Mouse (Mus musculus): ENCODE measurements around the gene Hepacam.

The Hepacam gene

DNA sequence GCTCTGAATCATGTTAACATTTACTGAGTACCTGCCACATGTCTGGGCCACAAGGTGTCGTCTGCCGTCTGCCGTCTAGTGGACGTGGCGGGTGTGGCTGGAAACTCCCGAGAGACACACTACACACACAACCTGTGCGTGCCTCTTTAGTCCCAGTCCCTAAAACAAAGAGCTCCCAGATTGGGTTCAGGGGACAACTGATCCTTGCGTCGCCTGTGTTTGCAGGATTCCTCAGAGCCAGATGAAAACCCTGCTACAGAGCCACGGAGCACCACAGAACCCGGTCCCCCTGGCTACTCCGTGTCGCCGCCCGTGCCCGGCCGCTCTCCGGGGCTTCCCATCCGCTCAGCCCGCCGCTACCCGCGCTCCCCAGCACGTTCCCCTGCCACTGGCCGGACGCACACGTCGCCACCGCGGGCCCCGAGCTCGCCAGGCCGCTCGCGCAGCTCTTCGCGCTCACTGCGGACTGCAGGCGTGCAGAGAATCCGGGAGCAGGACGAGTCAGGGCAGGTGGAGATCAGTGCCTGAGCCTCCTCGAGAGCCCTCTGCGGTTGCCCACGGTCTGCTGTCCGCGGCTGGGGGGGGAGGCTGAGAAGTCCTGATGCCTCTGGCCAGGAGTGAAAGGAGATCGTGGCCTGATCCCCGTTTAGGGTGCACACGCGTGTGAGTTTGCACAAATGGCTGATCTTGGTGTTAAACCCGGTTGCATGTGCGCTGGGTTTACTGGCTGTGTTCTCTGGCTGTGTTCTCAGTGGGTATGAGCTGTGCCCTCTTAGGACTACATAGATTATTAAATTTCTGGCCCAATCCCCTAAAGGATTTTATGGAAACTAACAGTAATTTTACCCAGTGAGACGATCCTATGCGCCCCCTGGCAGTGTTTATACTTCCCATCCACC is 17.4 kb downstream of the Hepacam start:
- peak; percentile 31 for DNase-seq (ENCODE audit: low spot score)

GRCm38 (mm10) chr9:37390891-37391290 is 23.7 kb downstream of the Hepacam start:
- DNase-seq (ENCODE audit: low spot score): no peak

GRCm38 (mm10) chr9:37392071-37392470 is 24.9 kb downstream of the Hepacam start:
- DNase-seq (ENCODE audit: low spot score): no peak

DNA sequence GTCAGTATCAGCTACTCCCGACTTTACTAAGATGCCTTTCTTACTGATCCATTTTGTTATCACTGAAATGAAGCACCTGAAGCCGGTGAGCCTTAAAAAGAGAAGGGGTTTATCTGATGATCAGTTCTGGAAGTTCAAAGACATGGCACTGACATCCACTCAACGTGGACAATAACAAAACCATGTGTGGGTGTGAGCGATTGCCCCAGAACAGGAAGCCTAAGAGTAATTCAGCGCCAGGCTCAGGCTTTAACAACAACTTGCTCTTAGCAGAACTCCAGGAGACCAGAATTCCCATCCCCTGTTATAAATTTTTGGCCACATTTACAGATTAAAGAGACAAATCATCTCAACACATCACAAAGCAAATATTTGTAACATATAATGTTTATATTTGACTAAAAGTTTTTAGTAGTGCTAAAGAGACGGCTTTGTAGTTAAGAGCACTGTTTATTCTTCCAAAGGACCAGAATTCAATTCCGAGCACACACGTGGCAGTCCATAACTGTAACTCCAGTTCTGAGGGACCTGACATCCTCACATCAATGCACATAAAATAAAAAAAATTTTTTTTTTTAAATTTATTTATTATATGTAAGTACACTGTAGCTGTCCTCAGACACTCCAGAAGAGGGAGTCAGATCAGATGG is 26.5 kb downstream of the Hepacam start:
- DNase-seq (ENCODE audit: low spot score): no peak

- no peak for DNase-seq (ENCODE audit: low spot score)
These were observed 33.4 kb downstream of the Hepacam start for GRCm38 (mm10) chr9:37400585-37400984.

DNA sequence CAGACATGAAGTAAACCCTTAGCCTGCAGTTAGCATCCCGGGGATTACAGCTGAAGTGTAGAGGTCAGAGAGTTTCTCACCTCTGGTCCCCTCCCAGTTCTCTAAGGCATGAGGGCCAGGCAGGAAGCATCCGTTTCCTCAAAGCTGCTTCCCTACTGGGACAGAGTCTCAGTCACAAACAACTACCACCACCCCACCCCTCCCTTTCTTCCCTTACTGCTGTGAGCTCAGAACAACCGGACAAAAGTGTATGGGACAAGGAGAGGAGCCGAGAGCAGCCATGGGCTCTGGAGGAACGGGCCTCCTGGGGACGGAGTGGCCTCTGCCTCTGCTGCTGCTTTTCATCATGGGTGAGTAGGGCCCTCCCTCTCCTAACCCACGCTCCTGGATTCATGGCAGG is 34.7 kb downstream of the Hepacam start, which contains the start of gene Robo4:
Gene Robo4 (plus strand): TSS at position 96 of the 400 bp plus-strand sequence.
- no peak for DNase-seq (ENCODE audit: low spot score)

GRCm38 (mm10) chr9:37402501-37402900 is 35.4 kb downstream of the Hepacam start:
- DNase-seq (ENCODE audit: low spot score): no peak

GRCm38 (mm10) chr9:37403011-37403410 is 35.9 kb downstream of the Hepacam start:
- DNase-seq (ENCODE audit: low spot score): no peak

- no peak for DNase-seq (ENCODE audit: low spot score)
These were observed 39.2 kb downstream of the Hepacam start for GRCm38 (mm10) chr9:37406372-37406771.

- no peak for DNase-seq (ENCODE audit: low spot score)
These were observed 40.8 kb downstream of the Hepacam start for GRCm38 (mm10) chr9:37407850-37408502.

- DNase-seq (ENCODE audit: low spot score): no peak
These were observed 42.7 kb downstream of the Hepacam start for GRCm38 (mm10) chr9:37409698-37410445.

GRCm38 (mm10) chr9:37412989-37413388 is 45.8 kb downstream of the Hepacam start:
- no peak for DNase-seq (ENCODE audit: low spot score)

DNA sequence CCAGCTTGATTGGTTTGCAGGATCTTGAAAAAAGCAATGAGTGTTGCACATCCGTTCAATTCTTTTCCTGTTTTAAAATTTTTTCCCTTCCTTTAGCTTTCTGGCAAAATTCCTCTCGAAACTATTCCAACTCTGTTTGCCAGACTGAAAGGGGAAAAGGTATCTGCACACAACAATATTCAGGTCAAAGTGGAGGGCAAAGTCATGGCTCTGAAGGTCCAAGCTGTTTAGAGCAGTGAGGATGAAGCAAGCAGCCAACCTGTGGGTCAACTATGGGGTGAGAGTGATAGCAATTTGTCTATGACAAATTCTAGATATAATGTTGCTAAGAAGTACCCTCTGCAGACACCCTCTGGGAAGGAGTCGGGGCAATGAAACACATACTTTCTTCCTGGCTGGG is 47.5 kb downstream of the Hepacam start:
- DNase-seq (ENCODE audit: low spot score): no peak

DNA sequence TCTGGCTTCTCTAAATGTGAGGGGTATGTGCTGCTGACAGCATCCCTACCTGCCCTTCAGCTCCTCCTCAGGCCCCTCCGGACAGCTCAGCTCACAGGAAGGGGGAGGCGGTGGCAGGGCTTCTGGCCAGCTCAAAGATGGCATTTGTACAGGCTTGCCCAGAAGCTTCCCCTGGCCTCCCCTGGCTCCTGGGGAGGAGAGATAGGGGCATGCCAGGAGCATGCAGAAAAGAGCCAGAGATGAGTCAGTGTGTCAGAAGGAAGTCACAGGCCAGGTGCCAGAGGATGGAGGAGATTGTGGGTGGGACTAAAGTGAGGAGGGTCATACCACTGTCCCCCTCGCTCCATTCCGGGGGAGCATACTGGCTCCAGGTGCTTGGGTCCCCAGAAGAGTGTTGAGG is 51.6 kb downstream of the Hepacam start:
- DNase-seq (ENCODE audit: low spot score): no peak

DNA sequence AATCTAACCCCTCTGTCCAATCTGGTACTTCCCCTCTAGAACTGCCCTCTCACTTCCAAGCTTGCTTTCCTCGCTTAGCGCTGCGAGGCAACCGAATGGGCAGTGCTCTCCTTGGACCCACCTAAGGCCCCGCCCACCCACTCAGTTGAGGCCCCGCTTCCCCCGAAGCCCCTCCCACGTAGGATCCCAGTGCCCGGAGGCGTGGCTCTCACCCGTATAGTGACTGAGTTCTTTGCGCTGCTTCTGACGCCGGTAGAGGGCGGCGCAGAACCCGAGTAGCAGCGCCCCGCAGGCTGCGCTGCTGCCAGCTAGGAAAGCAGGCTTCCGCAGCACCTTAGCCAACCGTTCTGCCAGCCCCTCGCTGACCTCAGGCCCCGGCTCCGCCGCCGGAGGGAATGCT is 53.5 kb downstream of the Hepacam start:
- peak; percentile 78 for DNase-seq (ENCODE audit: low spot score)

- no peak for DNase-seq (ENCODE audit: low spot score)
These were observed 54.1 kb downstream of the Hepacam start for GRCm38 (mm10) chr9:37421239-37421638.

GRCm38 (mm10) chr9:37429326-37429725 is 62.2 kb downstream of the Hepacam start:
- DNase-seq (ENCODE audit: low spot score): no peak

DNA sequence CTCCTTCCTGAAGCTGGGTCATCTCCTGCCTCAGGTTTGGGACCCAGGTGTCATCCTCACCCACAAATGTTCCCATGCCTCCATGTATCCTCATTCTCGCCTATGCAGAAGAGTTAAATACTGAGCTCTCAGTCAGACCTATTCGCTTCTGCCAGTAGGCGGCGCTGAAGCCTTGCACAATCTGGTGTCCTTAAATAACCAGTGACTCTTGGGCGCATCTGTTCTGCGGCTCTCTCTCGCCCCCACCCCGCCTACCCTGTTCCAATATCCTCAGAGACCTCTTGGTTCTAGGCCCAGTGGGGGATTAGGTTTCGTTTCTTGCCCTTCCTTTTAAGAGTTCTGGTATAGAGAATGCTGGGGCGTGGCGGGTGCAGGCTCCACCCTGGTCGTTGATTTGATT is 63.4 kb downstream of the Hepacam start:
- peak; percentile 42 for DNase-seq (ENCODE audit: low spot score)

DNA sequence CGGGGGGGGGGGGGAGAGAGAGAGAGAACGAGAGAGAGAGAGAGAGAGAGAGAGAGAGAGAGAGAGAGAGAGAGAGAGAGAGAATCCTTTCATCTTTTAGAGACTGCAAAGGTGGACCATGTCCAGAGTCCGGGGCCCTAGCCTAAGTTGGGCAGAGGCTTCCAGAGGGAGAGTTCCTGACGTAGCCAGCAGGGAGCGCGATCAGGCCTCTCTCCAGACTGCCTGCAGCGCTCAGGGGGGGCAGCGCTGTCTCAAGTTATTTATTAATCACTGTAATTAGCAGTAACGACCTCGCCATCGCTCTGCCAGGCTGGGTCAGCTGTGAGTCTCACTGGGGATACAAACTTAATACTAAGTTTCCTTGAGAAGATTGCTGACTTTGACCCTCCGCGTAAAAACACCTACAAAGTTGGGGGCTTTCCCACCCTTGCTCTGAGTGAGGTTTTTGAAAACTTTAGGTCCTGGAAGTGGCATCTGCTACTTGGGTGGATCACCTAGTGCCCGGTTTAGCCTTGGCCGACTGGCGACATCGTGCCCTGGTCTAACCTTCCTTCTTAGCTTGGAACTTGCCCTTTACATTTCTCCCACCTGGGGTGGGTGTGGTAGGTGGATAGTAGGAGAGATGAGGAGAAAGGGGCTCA is 65.0 kb downstream of the Hepacam start:
- DNase-seq (ENCODE audit: low spot score): no peak

- DNase-seq (ENCODE audit: low spot score): no peak
These were observed 65.7 kb downstream of the Hepacam start, which contains the start of gene Robo3 for GRCm38 (mm10) chr9:37432720-37433421. TSS of gene Robo3 (minus strand) at chr9:37433246.

All from ovary, adult 18-20 months (tissue).